Mouse (Mus musculus): ENCODE results near the gene Gpank1. TPM values are rescaled to one million over a fixed set of nuclear protein-coding genes. Genes with fewer than 3 reads are reported as not detected.

Gpank1 gene
- total and polyA plus RNA-seq, 3 experiments: 45.9 to 87.0 (median 54.0) TPM

- DNase-seq (ENCODE audit: low spot score) (no peak), ATAC-seq (ENCODE audit: extremely low read depth, insufficient number of reproducible peaks, low FRiP score, poor library complexity, severe bottlenecking) (no peak)
- no peaks in the 10 kb centered on the region for H3K9me3 ChIP-seq (replicated peaks)
- peaks cover 47% of the 10 kb centered on the region for H3K4me1 ChIP-seq (ENCODE audit: insufficient read depth, low read depth, low read length)
- H3K36me3 ChIP-seq (replicated peaks): peaks cover 98% of the 10 kb centered on the region
- no peaks in the 10 kb centered on the region for H3K27me3 ChIP-seq (ENCODE audit: insufficient read depth, low read length)
- no peak overlapping the region for H3K4me3 ChIP-seq (ENCODE audit: low read depth, low read length)
- TF ChIP-seq POLR2AphosphoS5 (IDR thresholded peaks at IDR 0.05; ENCODE audit: insufficient replicate concordance, low read depth, low read length): no peak
Measured at GRCm38 (mm10) chr17:35153931-35154330, 32.7 kb downstream of the Gpank1 start.

- ATAC-seq (ENCODE audit: extremely low read depth, insufficient number of reproducible peaks, low FRiP score, poor library complexity, severe bottlenecking) (no peak), DNase-seq (ENCODE audit: low spot score) (no peak)
- TF ChIP-seq POLR2AphosphoS5 (IDR thresholded peaks at IDR 0.05; ENCODE audit: insufficient replicate concordance, low read depth, low read length) (no peak), TAL1 (conservative IDR thresholded peaks at IDR 0.05; ENCODE audit: low read depth, low read length) (no peak), GATA2 (IDR thresholded peaks at IDR 0.05; ENCODE audit: borderline replicate concordance, low read depth, low read length) (no peak), GATA1 (IDR thresholded peaks at IDR 0.05; ENCODE audit: borderline replicate concordance, low read length) (no peak), CTCF (IDR thresholded peaks at IDR 0.05; ENCODE audit: low read depth, low read length) (no peak)
- no peaks in the 10 kb centered on the region for H3K9me3 ChIP-seq (replicated peaks)
- no peaks in the 10 kb centered on the region for H3K27me3 ChIP-seq (ENCODE audit: insufficient read depth, low read length)
- no peak overlapping the region for H3K4me3 ChIP-seq (ENCODE audit: low read depth, low read length)
- peaks cover 52% of the 10 kb centered on the region for H3K4me1 ChIP-seq (ENCODE audit: insufficient read depth, low read depth, low read length)
- peaks cover 98% of the 10 kb centered on the region for H3K36me3 ChIP-seq (replicated peaks)
Measured at GRCm38 (mm10) chr17:35154616-35155015, 33.4 kb downstream of the Gpank1 start.

GRCm38 (mm10) chr17:35155451-35155850, 34.2 kb downstream of the Gpank1 start:
- Histone ChIP-seq H3K36me3 (replicated peaks) (peaks cover 98% of the 10 kb centered on the region), H3K4me1 (ENCODE audit: insufficient read depth, low read depth, low read length) (peaks cover 55% of the 10 kb centered on the region), H3K9me3 (replicated peaks) (no peaks in the 10 kb centered on the region), H3K27me3 (ENCODE audit: insufficient read depth, low read length) (no peaks in the 10 kb centered on the region), H3K4me3 (ENCODE audit: low read depth, low read length) (0 out of 2 replicates have a peak overlapping the region, but pooled peaks have one; percentile 13)
- no peak for ATAC-seq (ENCODE audit: extremely low read depth, insufficient number of reproducible peaks, low FRiP score, poor library complexity, severe bottlenecking)
- DNase-seq (ENCODE audit: low spot score): no peak
- TF ChIP-seq POLR2AphosphoS5 (IDR thresholded peaks at IDR 0.05; ENCODE audit: insufficient replicate concordance, low read depth, low read length): no peak
- no peak for TF ChIP-seq GATA2 (IDR thresholded peaks at IDR 0.05; ENCODE audit: borderline replicate concordance, low read depth, low read length)
- TF ChIP-seq CTCF (IDR thresholded peaks at IDR 0.05; ENCODE audit: low read depth, low read length): no peak
- no peak for TF ChIP-seq GATA1 (IDR thresholded peaks at IDR 0.05; ENCODE audit: borderline replicate concordance, low read length)
- no peak for TF ChIP-seq TAL1 (conservative IDR thresholded peaks at IDR 0.05; ENCODE audit: low read depth, low read length)

GRCm38 (mm10) chr17:35156461-35157200, 35.4 kb downstream of the Gpank1 start:
- TF ChIP-seq POLR2AphosphoS5 (IDR thresholded peaks at IDR 0.05; ENCODE audit: insufficient replicate concordance, low read depth, low read length): no peak
- no peak for TF ChIP-seq TAL1 (conservative IDR thresholded peaks at IDR 0.05; ENCODE audit: low read depth, low read length)
- TF ChIP-seq GATA2 (IDR thresholded peaks at IDR 0.05; ENCODE audit: borderline replicate concordance, low read depth, low read length): no peak
- TF ChIP-seq CTCF (IDR thresholded peaks at IDR 0.05; ENCODE audit: low read depth, low read length): no peak
- no peak for TF ChIP-seq GATA1 (IDR thresholded peaks at IDR 0.05; ENCODE audit: borderline replicate concordance, low read length)

GRCm38 (mm10) chr17:35157254-35157653, 36.0 kb downstream of the Gpank1 start:
- Histone ChIP-seq H3K9me3 (replicated peaks) (no peaks in the 10 kb centered on the region), H3K4me3 (ENCODE audit: low read depth, low read length) (no peak overlapping the region), H3K27me3 (ENCODE audit: insufficient read depth, low read length) (no peaks in the 10 kb centered on the region), H3K36me3 (replicated peaks) (peaks cover 100% of the 10 kb centered on the region), H3K4me1 (ENCODE audit: insufficient read depth, low read depth, low read length) (peaks cover 70% of the 10 kb centered on the region)
- TF ChIP-seq TAL1 (conservative IDR thresholded peaks at IDR 0.05; ENCODE audit: low read depth, low read length): no peak
- TF ChIP-seq GATA2 (IDR thresholded peaks at IDR 0.05; ENCODE audit: borderline replicate concordance, low read depth, low read length): no peak
- no peak for TF ChIP-seq POLR2AphosphoS5 (IDR thresholded peaks at IDR 0.05; ENCODE audit: insufficient replicate concordance, low read depth, low read length)
- TF ChIP-seq GATA1 (IDR thresholded peaks at IDR 0.05; ENCODE audit: borderline replicate concordance, low read length): no peak
- no peak for TF ChIP-seq CTCF (IDR thresholded peaks at IDR 0.05; ENCODE audit: low read depth, low read length)
- DNase-seq (ENCODE audit: low spot score) (no peak), ATAC-seq (ENCODE audit: extremely low read depth, insufficient number of reproducible peaks, low FRiP score, poor library complexity, severe bottlenecking) (no peak)

More at GRCm38 (mm10) chr17:35156461-35157200, 35.4 kb downstream of the Gpank1 start:
- peaks cover 99% of the 10 kb centered on the region for H3K36me3 ChIP-seq (replicated peaks)
- H3K27me3 ChIP-seq (ENCODE audit: insufficient read depth, low read length): no peaks in the 10 kb centered on the region
- H3K9me3 ChIP-seq (replicated peaks): no peaks in the 10 kb centered on the region
- ATAC-seq (ENCODE audit: extremely low read depth, insufficient number of reproducible peaks, low FRiP score, poor library complexity, severe bottlenecking) (no peak), DNase-seq (ENCODE audit: low spot score) (no peak)
- H3K4me3 ChIP-seq (ENCODE audit: low read depth, low read length): no peak overlapping the region; the same call in 1 of the 2 replicates
- peaks cover 66% of the 10 kb centered on the region for H3K4me1 ChIP-seq (ENCODE audit: insufficient read depth, low read depth, low read length)

GRCm38 (mm10) chr17:35157661-35158175, 36.5 kb downstream of the Gpank1 start:
- Histone ChIP-seq H3K36me3 (replicated peaks) (peaks cover 100% of the 10 kb centered on the region), H3K9me3 (replicated peaks) (no peaks in the 10 kb centered on the region), H3K4me1 (ENCODE audit: insufficient read depth, low read depth, low read length) (peaks cover 75% of the 10 kb centered on the region), H3K4me3 (ENCODE audit: low read depth, low read length) (no peak overlapping the region), H3K27me3 (ENCODE audit: insufficient read depth, low read length) (no peaks in the 10 kb centered on the region)
- DNase-seq (ENCODE audit: low spot score) (no peak), ATAC-seq (ENCODE audit: extremely low read depth, insufficient number of reproducible peaks, low FRiP score, poor library complexity, severe bottlenecking) (no peak)
- TF ChIP-seq POLR2AphosphoS5 (IDR thresholded peaks at IDR 0.05; ENCODE audit: insufficient replicate concordance, low read depth, low read length) (no peak), GATA2 (IDR thresholded peaks at IDR 0.05; ENCODE audit: borderline replicate concordance, low read depth, low read length) (no peak), CTCF (IDR thresholded peaks at IDR 0.05; ENCODE audit: low read depth, low read length) (no peak), GATA1 (IDR thresholded peaks at IDR 0.05; ENCODE audit: borderline replicate concordance, low read length) (no peak), TAL1 (conservative IDR thresholded peaks at IDR 0.05; ENCODE audit: low read depth, low read length) (no peak)

All from G1E (cell line).